In genomic region chr19:7299052-7299451, GRCm38 (mm10) we compare ENCODE assay signal across 9 mouse cellular contexts. TPM values are rescaled to one million over a fixed set of nuclear protein-coding genes. Genes with fewer than 3 reads are reported as not detected.
DNase-seq lines count a peak whose midpoint lies in the region; ATAC-seq and TF ChIP-seq lines count a peak whose summit lies in the region.
"Had no signal": no experiment of that assay in that cellular context is flagged by ENCODE, and none has a peak within 500 bp of the region (broad histone marks: within the 10 kb centered on the region; RNA-seq: fewer than 3 reads in every experiment).

No protein-coding gene starts in this region.

- peak; percentile 64 to 65 for DNase-seq in cerebellum, postnatal 14 days
- no peak for DNase-seq in cerebellum, postnatal 4 days (ENCODE audit: low spot score in 2 of 2)
- peak; percentile 56 for DNase-seq in lung, postnatal 0 days (ENCODE audit: low spot score)
- no peak for DNase-seq in lung, adult 18-20 months
- peak; percentile 80 to 82 for DNase-seq in left cerebral cortex, adult 9 months (ENCODE audit: low spot score in 2 of 2)
- peak; percentile 52 for DNase-seq in right cerebral cortex, postnatal 14 days
- DNase-seq in urinary bladder, postnatal 14 days (ENCODE audit: low spot score): no peak
- no peak for DNase-seq in c-Kit-positive CD71-positive TER-119-positive erythroid progenitor cells, embryonic 14.5 days (ENCODE audit: low spot score)
- DNase-seq: cerebellum, adult 9-11 months had no signal

- no peak overlapping the region for H3K4me2 ChIP-seq in lung, postnatal 0 days (replicated peaks; ENCODE audit: low read depth, low read length)

- H3K9ac ChIP-seq in lung, postnatal 0 days (replicated peaks; ENCODE audit: low read depth): no peak overlapping the region

- H3K27ac ChIP-seq in lung, postnatal 0 days (ENCODE audit: low read length): no peak overlapping the region

- no peaks in the 10 kb centered on the region for H3K9me3 ChIP-seq in lung, postnatal 0 days (ENCODE audit: low read length)

- H3K4me1 ChIP-seq in lung, postnatal 0 days (ENCODE audit: insufficient read depth, low read depth, low read length): peaks cover 14% of the 10 kb centered on the region; the same call in 1 of the 2 replicates

- no peak for TF ChIP-seq EP300 in lung, postnatal 0 days (IDR thresholded peaks at IDR 0.05)

- no peak overlapping the region for H3K4me3 ChIP-seq in lung, postnatal 0 days (ENCODE audit: low read depth, low read length)

- no peak for ATAC-seq in lung, postnatal 0 days

- no peaks in the 10 kb centered on the region for H3K27me3 ChIP-seq in lung, postnatal 0 days (replicated peaks; ENCODE audit: insufficient read depth, low read length)

- H3K36me3 ChIP-seq in lung, postnatal 0 days (ENCODE audit: insufficient read depth, low read length): no peaks in the 10 kb centered on the region

- TF ChIP-seq CTCF in lung, postnatal 0 days (IDR thresholded peaks at IDR 0.05): no peak

RNA-seq across cellular contexts. Expression of gene Rcor2, which starts 31.9 kb away (rescaled TPM):
- polyA plus RNA-seq in lung, postnatal 0 days (2015; fragmentation: Nextera tagmentation; extraction: Ambion mirVana): 1.3 and 1.5 TPM in 2 replicates

RNA-seq across cellular contexts. Expression of gene Mark2, which starts 42.6 kb away (rescaled TPM):
- 29.8 and 35.9 TPM in 2 replicates for polyA plus RNA-seq in lung, postnatal 0 days (2015; fragmentation: Nextera tagmentation; extraction: Ambion mirVana)

RNA-seq across cellular contexts. Expression of gene Naa40, which starts 58.1 kb away (rescaled TPM):
- polyA plus RNA-seq in lung, postnatal 0 days (2015; fragmentation: Nextera tagmentation; extraction: Ambion mirVana): 16.6 and 17.7 TPM in 2 replicates

Comparison
In these comparisons a context has a peak if more than half of its experiments do, and no peak if none do; other contexts are left out.
1. DNase-seq: peak in cerebellum, postnatal 14 days (2 of 2), lung, postnatal 0 days (single experiment), left cerebral cortex, adult 9 months (2 of 2) and right cerebral cortex, postnatal 14 days (single experiment); none in cerebellum, postnatal 4 days (0 of 2), lung, adult 18-20 months (0 of 2), urinary bladder, postnatal 14 days (single experiment) and c-Kit-positive CD71-positive TER-119-positive erythroid progenitor cells, embryonic 14.5 days (single experiment).